Mouse (Mus musculus) hindbrain, embryonic 16.5 days (tissue): ENCODE measurements around the gene Fbxo3. TPM values are rescaled to one million over a fixed set of nuclear protein-coding genes. Genes with fewer than 3 reads are reported as not detected.
"Not testable (repeated sequence)": the region's sequence is repeated elsewhere in the genome, so short reads cannot be mapped to it uniquely, and the experiment has no call there.

Experiments
- ATAC-seq: fragments of 200-750 bp; cut with Nextera tagmentation; 2 replicates; pipeline ENCODE4 v1.8.0; 2017; ENCODE audit warnings: moderate TSS enrichment, moderate library complexity
- H3K27ac ChIP-seq: fragments of 300-500 bp; sonication (generic); 2 replicates; pipeline ENCODE4 v1.5.1; 2014; ENCODE audit warnings: low read depth, mild to moderate bottlenecking, control low read depth, low read length, moderate library complexity
- H3K27me3 ChIP-seq: fragments of 300-500 bp; sonication (generic); replicated peaks from 2 replicates; pipeline ENCODE4 v1.6.1; 2014; ENCODE audit warnings: low read length; ENCODE audit not compliant: control insufficient read depth, insufficient read depth
- H3K36me3 ChIP-seq: fragments of 300-500 bp; sonication (generic); 2 replicates; pipeline ENCODE4 v1.6.1; 2014; ENCODE audit warnings: mild to moderate bottlenecking, low read length, moderate library complexity, mixed read lengths; ENCODE audit not compliant: control insufficient read depth, insufficient read depth
- H3K4me1 ChIP-seq: fragments of 300-500 bp; sonication (generic); 2 replicates; pipeline ENCODE4 v1.6.1; 2014; ENCODE audit warnings: low read depth, low read length; ENCODE audit not compliant: control insufficient read depth, insufficient read depth
- H3K4me2 ChIP-seq: fragments of 300-500 bp; sonication (generic); 2 replicates; pipeline ENCODE4 v1.6.1; 2014; ENCODE audit warnings: mild to moderate bottlenecking, low read length, control low read depth, moderate library complexity
- H3K4me3 ChIP-seq: fragments of 300-500 bp; sonication (generic); 2 replicates; pipeline ENCODE4 v1.5.1; 2014; ENCODE audit warnings: mild to moderate bottlenecking, low read length, control low read depth, moderate library complexity
- H3K9ac ChIP-seq: fragments of 300-500 bp; sonication (generic); 2 replicates; pipeline ENCODE4 v1.6.1; 2014; ENCODE audit warnings: low read depth, mild to moderate bottlenecking, control low read depth, low read length, moderate library complexity
- H3K9me3 ChIP-seq: fragments of 300-500 bp; sonication (generic); 2 replicates; pipeline ENCODE4 v1.6.1; 2014; ENCODE audit warnings: mild to moderate bottlenecking, low read length, moderate library complexity; ENCODE audit not compliant: control insufficient read depth
- WGBS: fragments of 180-500 bp; shearing (Covaris S2); extraction: QIAGEN DNeasy Blood & Tissue Kit; methylation state at CpG from one replicate; pipeline ENCODE4 v1.1.7; 2014; 5-methylcytosine and 5-hydroxymethylcytosine counted together
- polyA plus RNA-seq: library from polyadenylated mRNA; unstranded; fragments of >200 nt; fragmentation: Nextera tagmentation; extraction: Ambion mirVana; gene quantifications from 2 replicates; pipeline ENCODE4 v1.2.1, GENCODE M21; 2015

Gene Fbxo3
- polyA plus RNA-seq, 1 experiment from 2014 or later: 77.8 TPM

GRCm38 (mm10) chr2:104098529-104099230 is 71.2 kb downstream of the Fbxo3 start:
- no peaks in the 10 kb centered on the region for H3K9me3 ChIP-seq
- H3K4me3 ChIP-seq: no peak overlapping the region
- ATAC-seq: no peak
- no peaks in the 10 kb centered on the region for H3K36me3 ChIP-seq
- H3K9ac ChIP-seq: no peak overlapping the region
- H3K27ac ChIP-seq: no peak overlapping the region
- WGBS: 44% methylated on average over 3 of the region's 3 CpGs
- H3K4me2 ChIP-seq: no peak overlapping the region
- peaks cover 6% of the 10 kb centered on the region for H3K4me1 ChIP-seq
- H3K27me3 ChIP-seq: no peaks in the 10 kb centered on the region

DNA sequence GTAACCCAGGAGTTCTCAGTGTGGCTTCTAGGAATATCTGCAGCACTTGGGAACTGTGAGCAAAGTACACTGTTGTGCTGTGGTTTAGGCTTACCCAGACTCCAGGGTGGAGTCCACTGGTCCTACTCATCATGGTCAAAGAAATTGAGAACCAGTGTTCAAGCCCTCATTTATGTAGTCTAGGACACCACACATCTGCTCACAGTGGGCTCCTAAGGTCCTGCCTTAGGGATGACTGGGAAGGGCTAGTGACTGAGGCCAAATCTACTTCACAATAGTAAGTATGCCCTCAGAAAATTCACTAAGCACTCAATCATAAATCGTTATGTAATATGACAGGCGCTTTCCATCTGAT is 71.7 kb downstream of the Fbxo3 start:
- no peak overlapping the region for H3K4me2 ChIP-seq
- no peaks in the 10 kb centered on the region for H3K9me3 ChIP-seq
- WGBS: 96% methylated on average over 2 of the region's 2 CpGs
- H3K9ac ChIP-seq: no peak overlapping the region
- H3K4me3 ChIP-seq: no peak overlapping the region
- peaks cover 6% of the 10 kb centered on the region for H3K4me1 ChIP-seq
- no peaks in the 10 kb centered on the region for H3K27me3 ChIP-seq
- no peaks in the 10 kb centered on the region for H3K36me3 ChIP-seq
- H3K27ac ChIP-seq: no peak overlapping the region
- no peak for ATAC-seq

DNA sequence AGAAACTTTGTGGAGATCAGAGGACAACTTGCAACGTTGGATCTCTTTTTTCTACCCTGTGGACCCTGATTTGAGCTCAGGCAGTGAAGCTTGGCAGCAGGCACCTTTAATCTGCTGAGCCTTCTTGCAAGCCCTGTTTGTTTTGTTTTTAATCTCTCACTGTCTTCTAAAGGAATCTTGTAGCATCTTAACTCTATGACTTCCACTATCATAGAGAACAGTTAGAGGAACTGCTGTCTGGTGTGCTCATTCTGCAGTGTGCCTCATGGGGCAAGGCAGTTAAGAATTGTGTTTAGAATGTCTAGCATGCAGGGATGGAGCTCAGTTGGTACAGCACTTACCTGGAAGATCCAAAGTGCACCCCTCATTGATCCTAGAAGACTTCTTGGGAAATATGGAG is 72.4 kb downstream of the Fbxo3 start:
- no peak overlapping the region for H3K9ac ChIP-seq
- H3K4me2 ChIP-seq: no peak overlapping the region
- H3K4me1 ChIP-seq: peaks cover 6% of the 10 kb centered on the region
- H3K36me3 ChIP-seq: no peaks in the 10 kb centered on the region
- H3K9me3 ChIP-seq: no peaks in the 10 kb centered on the region
- WGBS: 61% methylated on average over 1 of the region's 1 CpGs
- no peaks in the 10 kb centered on the region for H3K27me3 ChIP-seq
- ATAC-seq: no peak
- no peak overlapping the region for H3K27ac ChIP-seq
- no peak overlapping the region for H3K4me3 ChIP-seq

- Histone ChIP-seq H3K27me3 (no peaks in the 10 kb centered on the region), H3K4me1 (no peaks in the 10 kb centered on the region), H3K9me3 (no peaks in the 10 kb centered on the region), H3K36me3 (no peaks in the 10 kb centered on the region), H3K9ac (no peak overlapping the region), H3K4me2 (no peak overlapping the region), H3K27ac (no peak overlapping the region), H3K4me3 (no peak overlapping the region)
- 92% methylated on average over 6 of the region's 6 CpGs for WGBS
- ATAC-seq: no peak
Measured at GRCm38 (mm10) chr2:104104800-104105199, 77.3 kb downstream of the Fbxo3 start.

DNA sequence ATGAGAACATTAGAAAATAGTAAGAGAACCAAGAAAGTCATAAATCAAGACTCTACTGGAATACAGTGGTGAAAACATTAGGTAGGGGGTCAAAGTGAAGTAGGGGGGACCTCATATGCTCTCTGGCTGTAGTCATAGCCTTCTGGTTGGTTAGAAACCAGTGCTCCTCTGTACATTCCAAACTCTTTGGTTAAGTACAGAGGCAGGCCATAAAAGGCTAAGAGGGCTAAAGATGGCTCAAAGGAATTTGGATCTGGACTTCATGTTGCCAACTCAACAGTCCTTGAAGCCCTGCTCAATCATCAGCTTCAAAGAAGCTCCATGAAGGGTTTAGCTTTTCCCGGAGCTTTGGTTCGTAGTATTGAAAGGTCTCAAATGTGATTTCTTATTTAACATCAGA is 81.5 kb downstream of the Fbxo3 start:
- ATAC-seq, H3K27me3 ChIP-seq, H3K9ac ChIP-seq, H3K4me3 ChIP-seq, H3K27ac ChIP-seq, H3K4me1 ChIP-seq, H3K36me3 ChIP-seq, H3K4me2 ChIP-seq, H3K9me3 ChIP-seq: not testable (repeated sequence)
- WGBS: 91% methylated on average over 2 of the region's 2 CpGs

- WGBS: 79% methylated on average over 2 of the region's 2 CpGs
- H3K4me3 ChIP-seq: no peak overlapping the region
- no peak overlapping the region for H3K9ac ChIP-seq
- H3K36me3 ChIP-seq: no peaks in the 10 kb centered on the region
- no peak for ATAC-seq
- no peaks in the 10 kb centered on the region for H3K27me3 ChIP-seq
- H3K9me3 ChIP-seq: no peaks in the 10 kb centered on the region
- H3K4me1 ChIP-seq: no peaks in the 10 kb centered on the region
- no peak overlapping the region for H3K27ac ChIP-seq
- no peak overlapping the region for H3K4me2 ChIP-seq
Measured at GRCm38 (mm10) chr2:104109528-104109927, 82.0 kb downstream of the Fbxo3 start.

- Histone ChIP-seq H3K36me3 (no peaks in the 10 kb centered on the region), H3K27ac (no peak overlapping the region), H3K4me3 (no peak overlapping the region), H3K9me3 (no peaks in the 10 kb centered on the region), H3K4me1 (no peaks in the 10 kb centered on the region), H3K4me2 (no peak overlapping the region), H3K27me3 (no peaks in the 10 kb centered on the region), H3K9ac (no peak overlapping the region)
- no peak for ATAC-seq
- 86% methylated on average over 4 of the region's 4 CpGs for WGBS
Measured at GRCm38 (mm10) chr2:104110031-104110430, 82.5 kb downstream of the Fbxo3 start.

- not testable (repeated sequence) for ATAC-seq, H3K27me3 ChIP-seq, H3K9me3 ChIP-seq, H3K9ac ChIP-seq, H3K36me3 ChIP-seq, H3K4me3 ChIP-seq, H3K4me1 ChIP-seq, H3K27ac ChIP-seq, H3K4me2 ChIP-seq
- WGBS: no CpG with 5 or more reads among the region's 1 CpGs
Measured at GRCm38 (mm10) chr2:104111170-104111797, 83.8 kb downstream of the Fbxo3 start.
